ENCODE assay signal across 8 mouse cellular contexts in the genomic region with DNA sequence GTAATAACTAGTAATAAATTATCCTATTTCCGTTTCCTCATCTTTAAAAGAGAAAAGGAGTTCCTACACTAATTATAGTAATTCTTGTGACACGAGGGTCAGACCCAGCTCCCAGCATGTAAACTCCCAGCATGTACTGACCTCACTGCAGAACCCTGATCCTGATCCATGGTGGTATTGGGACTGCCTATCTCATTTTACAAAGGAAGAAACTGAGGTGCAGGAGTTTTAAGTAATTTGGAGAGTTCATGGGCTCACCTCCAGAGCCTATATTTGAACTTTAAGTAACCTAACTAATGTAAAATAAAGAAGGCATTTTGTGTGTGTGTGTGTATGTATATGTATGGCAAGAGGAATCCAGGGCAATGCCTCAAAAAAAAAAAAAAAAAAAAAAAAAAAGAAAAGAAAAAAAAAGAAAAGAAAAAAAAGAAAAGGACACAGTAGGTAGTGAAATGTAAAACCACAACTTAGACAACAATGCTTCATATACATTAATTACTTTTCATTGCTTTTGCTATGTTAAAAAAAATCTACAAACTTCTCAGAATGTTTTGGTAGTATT. TPM values are rescaled to one million over a fixed set of nuclear protein-coding genes. Genes with fewer than 3 reads are reported as not detected.
A peak's percentile ranks its signal among the peaks of the same experiment; 100 is the strongest.
DNase-seq lines count a peak whose midpoint lies in the region; ATAC-seq and TF ChIP-seq lines count a peak whose summit lies in the region.

No protein-coding gene starts in this region.

- no peak for ATAC-seq in heart, embryonic 14.5 days (ENCODE audit: insufficient number of reproducible peaks, insufficient read depth, low FRiP score, low read depth)
- no peak for ATAC-seq in G1E (ENCODE audit: extremely low read depth, insufficient number of reproducible peaks, low FRiP score, poor library complexity, severe bottlenecking)
- peak; percentile 2; the same call in 1 of the 2 replicates for ATAC-seq in megakaryocyte progenitor cell, adult 5-6 weeks (replicated peaks; ENCODE audit: poor library complexity)

- no peak for TF ChIP-seq CTCF in G1E (IDR thresholded peaks at IDR 0.05; ENCODE audit: low read depth, low read length)

- H3K9me3 ChIP-seq in heart, embryonic 14.5 days (ENCODE audit: control insufficient read depth, low read length) = no peaks in the 10 kb centered on the region
- peaks cover 2% of the 10 kb centered on the region; the same call in 1 of the 2 replicates for H3K9me3 ChIP-seq in G1E (replicated peaks)
- H3K9me3 ChIP-seq in hindbrain, embryonic 10.5 days = no peaks in the 10 kb centered on the region

- peak overlapping the region; percentile 66 for H3K4me2 ChIP-seq in heart, embryonic 14.5 days (ENCODE audit: low read length)

- peaks cover 2 to 27% of the 10 kb centered on the region in 2 experiments for H3K4me1 ChIP-seq in heart, embryonic 14.5 days (ENCODE audit: control insufficient read depth in 2 of 2, insufficient read depth in 2 of 2, low read length in 2 of 2)
- peaks cover 25% of the 10 kb centered on the region for H3K4me1 ChIP-seq in G1E (ENCODE audit: insufficient read depth, low read depth, low read length)
- H3K4me1 ChIP-seq in hindbrain, embryonic 10.5 days (replicated peaks) = peaks cover 37% of the 10 kb centered on the region

- no peak for DNase-seq in heart, adult 18-20 months
- no peak for DNase-seq in G1E (ENCODE audit: low spot score)
- DNase-seq in hindbrain, embryonic 10.5 days (ENCODE audit: low spot score) = no peak
- no peak for DNase-seq in ovary, postnatal 36 days (ENCODE audit: low spot score)
- DNase-seq in right cerebral cortex, adult 18-20 months = no peak
- DNase-seq in layer of hippocampus, postnatal 36 days = no peak

- H3K9ac ChIP-seq in heart, embryonic 14.5 days (ENCODE audit: low read length) = peak overlapping the region; percentile 100

- H3K36me3 ChIP-seq in heart, embryonic 14.5 days (ENCODE audit: control insufficient read depth, insufficient read depth, low read length) = no peaks in the 10 kb centered on the region
- H3K36me3 ChIP-seq in G1E (replicated peaks) = peaks cover 12% of the 10 kb centered on the region
- no peaks in the 10 kb centered on the region for H3K36me3 ChIP-seq in hindbrain, embryonic 10.5 days

- H3K27me3 ChIP-seq in heart, embryonic 14.5 days (ENCODE audit: control insufficient read depth, insufficient read depth, low read length) = no peaks in the 10 kb centered on the region
- no peaks in the 10 kb centered on the region for H3K27me3 ChIP-seq in G1E (ENCODE audit: insufficient read depth, low read length)
- no peaks in the 10 kb centered on the region for H3K27me3 ChIP-seq in hindbrain, embryonic 10.5 days (ENCODE audit: insufficient read depth, poor library complexity, severe bottlenecking)

- 0% methylated on average over 2 of the region's 2 CpGs for WGBS in heart, embryonic 14.5 days
- WGBS in hindbrain, embryonic 10.5 days = under 1% methylated on average over 2 of the region's 2 CpGs

- H3K27ac ChIP-seq in heart, embryonic 14.5 days (replicated peaks in 1 of 2; ENCODE audit: control insufficient read depth in 1 of 2, insufficient read depth in 1 of 2, low read depth in 2 of 2, low read length in 2 of 2) = peak overlapping the region; percentile 91 to 100
- peak overlapping the region; percentile 100 for H3K27ac ChIP-seq in hindbrain, embryonic 10.5 days

- peak overlapping the region; percentile 73 to 88 for H3K4me3 ChIP-seq in heart, embryonic 14.5 days (ENCODE audit: control insufficient read depth in 1 of 2, insufficient read depth in 1 of 2, low read depth in 1 of 2, low read length in 2 of 2)
- H3K4me3 ChIP-seq in G1E (ENCODE audit: low read depth, low read length) = peak overlapping the region; percentile 86
- H3K4me3 ChIP-seq in hindbrain, embryonic 10.5 days = peak overlapping the region; percentile 88

RNA-seq across cellular contexts. Expression of gene Itgb1, which starts 1.1 kb away (rescaled TPM):
- polyA plus RNA-seq in heart, embryonic 14.5 days (2014; fragmentation: Nextera tagmentation; extraction: Ambion mirVana) = 416 and 432 TPM in 2 replicates
- total RNA-seq in heart, adult 18-20 months (2021) = 100 to 1,000 TPM; 307 to 323 TPM
- 215 and 240 TPM in 2 replicates for total RNA-seq in G1E (2014; fragmentation: Nextera tagmentation)
- 277 and 315 TPM in 2 replicates for total RNA-seq in G1E (2017)
- 47.6 and 53.8 TPM in 2 replicates for polyA plus RNA-seq in G1E (2012)
- 110 and 136 TPM in 2 replicates for polyA plus RNA-seq in hindbrain, embryonic 10.5 days (2016; fragmentation: Nextera tagmentation; extraction: Ambion mirVana)
- 78.2 and 84.2 TPM in 2 replicates for total RNA-seq in megakaryocyte progenitor cell, adult 5-6 weeks (2015)
- 139 and 140 TPM in 2 replicates for total RNA-seq in megakaryocyte progenitor cell, adult 5-6 weeks (2017)
- 10 to 100 TPM; 42.7 to 45.3 TPM for total RNA-seq in layer of hippocampus, postnatal 36 days (2021)
